Mouse (Mus musculus): ENCODE measurements at regions not wholly inside any gene's neighbourhood (a gene's known extent, or its start where the extent isn't known, plus 50 kb on each side); places are given as distances from the start of the nearest gene placed in this dataset.

GRCm38 (mm10) chr5:118877831-118878230 lies 317.4 kb downstream of the Med13l start:
- no peaks in the 10 kb centered on the region for H3K36me3 ChIP-seq (replicated peaks; ENCODE audit: insufficient read depth, low read length)
- H3K4me3 ChIP-seq (ENCODE audit: low read depth, low read length) = no peak overlapping the region
- no peak overlapping the region for H3K4me2 ChIP-seq (ENCODE audit: low read depth, low read length)
- no peak overlapping the region for H3K27ac ChIP-seq (ENCODE audit: low read depth)
- peaks cover 29% of the 10 kb centered on the region for H3K27me3 ChIP-seq (ENCODE audit: insufficient read depth, low read length)
- WGBS (ENCODE audit: insufficient replicate concordance) = 28% methylated on average over 9 of the region's 10 CpGs
- no peaks in the 10 kb centered on the region for H3K9me3 ChIP-seq (ENCODE audit: low read length)
- TF ChIP-seq EP300 (IDR thresholded peaks at IDR 0.05; ENCODE audit: low read depth) (no peak), CTCF (IDR thresholded peaks at IDR 0.05; ENCODE audit: low read depth) (no peak)
- ATAC-seq (no peak), DNase-seq (no peak)
- H3K4me1 ChIP-seq (ENCODE audit: insufficient read depth) = no peaks in the 10 kb centered on the region
- H3K9ac ChIP-seq (replicated peaks) = no peak overlapping the region

- H3K9me3 ChIP-seq (ENCODE audit: low read length) = no peaks in the 10 kb centered on the region
- no peak overlapping the region for H3K4me3 ChIP-seq (ENCODE audit: low read depth, low read length)
- ATAC-seq (no peak), DNase-seq (no peak)
- H3K9ac ChIP-seq (replicated peaks) = no peak overlapping the region
- TF ChIP-seq EP300 (IDR thresholded peaks at IDR 0.05; ENCODE audit: low read depth) = no peak
- no peak for TF ChIP-seq CTCF (IDR thresholded peaks at IDR 0.05; ENCODE audit: low read depth)
- H3K36me3 ChIP-seq (replicated peaks; ENCODE audit: insufficient read depth, low read length) = no peaks in the 10 kb centered on the region
- 39% methylated on average over 10 of the region's 10 CpGs for WGBS (ENCODE audit: insufficient replicate concordance)
- H3K4me1 ChIP-seq (ENCODE audit: insufficient read depth) = no peaks in the 10 kb centered on the region
- no peak overlapping the region for H3K27ac ChIP-seq (ENCODE audit: low read depth)
- H3K4me2 ChIP-seq (ENCODE audit: low read depth, low read length) = no peak overlapping the region
- peaks cover 29% of the 10 kb centered on the region for H3K27me3 ChIP-seq (ENCODE audit: insufficient read depth, low read length)
Measured at GRCm38 (mm10) chr5:118878722-118879121, 318.2 kb downstream of the Med13l start.

GRCm38 (mm10) chr5:118879808-118880478 lies 319.5 kb downstream of the Med13l start:
- Histone ChIP-seq H3K4me3 (ENCODE audit: low read depth, low read length) (no peak overlapping the region), H3K36me3 (replicated peaks; ENCODE audit: insufficient read depth, low read length) (no peaks in the 10 kb centered on the region), H3K9me3 (ENCODE audit: low read length) (no peaks in the 10 kb centered on the region), H3K4me2 (ENCODE audit: low read depth, low read length) (no peak overlapping the region), H3K4me1 (ENCODE audit: insufficient read depth) (no peaks in the 10 kb centered on the region), H3K27ac (ENCODE audit: low read depth) (no peak overlapping the region), H3K9ac (replicated peaks) (no peak overlapping the region), H3K27me3 (ENCODE audit: insufficient read depth, low read length) (peaks cover 26% of the 10 kb centered on the region)
- 18% methylated on average over 13 of the region's 13 CpGs for WGBS (ENCODE audit: insufficient replicate concordance)
- TF ChIP-seq EP300 (IDR thresholded peaks at IDR 0.05; ENCODE audit: low read depth) (no peak), CTCF (IDR thresholded peaks at IDR 0.05; ENCODE audit: low read depth) (peak; percentile 76)
- DNase-seq (peak; percentile 63), ATAC-seq (no peak)

- ATAC-seq = no peak
Measured at GRCm38 (mm10) chr5:118880546-118880945, 320.1 kb downstream of the Med13l start.

GRCm38 (mm10) chr5:118881886-118882285 lies 321.4 kb downstream of the Med13l start:
- Histone ChIP-seq H3K9me3 (ENCODE audit: low read length) (no peaks in the 10 kb centered on the region), H3K27me3 (ENCODE audit: insufficient read depth, low read length) (peaks cover 16% of the 10 kb centered on the region), H3K4me3 (ENCODE audit: low read depth, low read length) (no peak overlapping the region), H3K4me1 (ENCODE audit: insufficient read depth) (no peaks in the 10 kb centered on the region), H3K36me3 (replicated peaks; ENCODE audit: insufficient read depth, low read length) (no peaks in the 10 kb centered on the region), H3K4me2 (ENCODE audit: low read depth, low read length) (no peak overlapping the region), H3K9ac (replicated peaks) (no peak overlapping the region), H3K27ac (ENCODE audit: low read depth) (no peak overlapping the region)
- 89% methylated on average over 8 of the region's 8 CpGs for WGBS (ENCODE audit: insufficient replicate concordance)
- TF ChIP-seq CTCF (IDR thresholded peaks at IDR 0.05; ENCODE audit: low read depth) (no peak), EP300 (IDR thresholded peaks at IDR 0.05; ENCODE audit: low read depth) (no peak)
- DNase-seq (no peak), ATAC-seq (no peak)

More at GRCm38 (mm10) chr5:118880546-118880945, 320.1 kb downstream of the Med13l start:
- no peaks in the 10 kb centered on the region for H3K36me3 ChIP-seq (replicated peaks; ENCODE audit: insufficient read depth, low read length)
- H3K27me3 ChIP-seq (ENCODE audit: insufficient read depth, low read length) = peaks cover 23% of the 10 kb centered on the region
- DNase-seq = no peak
- no peak overlapping the region for H3K9ac ChIP-seq (replicated peaks)
- 71% methylated on average over 9 of the region's 9 CpGs for WGBS (ENCODE audit: insufficient replicate concordance)
- no peak overlapping the region for H3K4me2 ChIP-seq (ENCODE audit: low read depth, low read length)
- no peak overlapping the region for H3K27ac ChIP-seq (ENCODE audit: low read depth)
- H3K9me3 ChIP-seq (ENCODE audit: low read length) = no peaks in the 10 kb centered on the region
- H3K4me1 ChIP-seq (ENCODE audit: insufficient read depth) = no peaks in the 10 kb centered on the region
- H3K4me3 ChIP-seq (ENCODE audit: low read depth, low read length) = no peak overlapping the region
- TF ChIP-seq EP300 (IDR thresholded peaks at IDR 0.05; ENCODE audit: low read depth) (no peak), CTCF (IDR thresholded peaks at IDR 0.05; ENCODE audit: low read depth) (no peak)

- ATAC-seq = no peak
- WGBS (ENCODE audit: insufficient replicate concordance) = 76% methylated on average over 11 of the region's 11 CpGs
- TF ChIP-seq CTCF (IDR thresholded peaks at IDR 0.05; ENCODE audit: low read depth) = no peak
Measured at GRCm38 (mm10) chr5:118888131-118888530, 327.7 kb downstream of the Med13l start.

More at GRCm38 (mm10) chr5:118888131-118888530, 327.7 kb downstream of the Med13l start:
- H3K27ac ChIP-seq (ENCODE audit: low read depth) = no peak overlapping the region
- no peak overlapping the region for H3K4me2 ChIP-seq (ENCODE audit: low read depth, low read length)
- no peaks in the 10 kb centered on the region for H3K27me3 ChIP-seq (ENCODE audit: insufficient read depth, low read length)
- DNase-seq = no peak
- no peaks in the 10 kb centered on the region for H3K36me3 ChIP-seq (replicated peaks; ENCODE audit: insufficient read depth, low read length)
- no peak overlapping the region for H3K9ac ChIP-seq (replicated peaks)
- no peaks in the 10 kb centered on the region for H3K4me1 ChIP-seq (ENCODE audit: insufficient read depth)
- no peak overlapping the region for H3K4me3 ChIP-seq (ENCODE audit: low read depth, low read length)
- H3K9me3 ChIP-seq (ENCODE audit: low read length) = no peaks in the 10 kb centered on the region
